Mouse (Mus musculus) layer of hippocampus, adult 18-20 months (tissue): Measurements from ENCODE around the gene Nckap1l. TPM values are rescaled to one million over a fixed set of nuclear protein-coding genes. Genes with fewer than 3 reads are reported as not detected.
A peak's percentile ranks its signal among the peaks of the same experiment; 100 is the strongest.
"Not testable (repeated sequence)": the region's sequence is repeated elsewhere in the genome, so short reads cannot be mapped to it uniquely, and the experiment has no call there.

Experiments used
- DNase-seq, 2 experiments: peaks; one replicate each; pipeline ENCODE4 v3.0.0; 2022; ENCODE audit warnings: low spot score in 2 of 2
- long read RNA-seq: library from polyadenylated mRNA; stranded (forward); transcript quantifications from one replicate; pipeline ENCODE4 v2.0.0, GENCODE M21; 2021
- total RNA-seq, 2 experiments: library from RNA; stranded (reverse); gene quantifications; 2 replicates each; pipeline ENCODE4 v1.2.3; 2021

Nckap1l gene
- total RNA-seq, result 1 to 10 TPM; 7.4 to 8.8 TPM
- long read RNA-seq, full-length matches to known transcripts, result 6 of 14 reads
- long read RNA-seq, partial matches to known transcripts, result 6 of 14 reads
- long read RNA-seq, other reads (novel, unspliced or antisense), result 2 of 14 reads

DNA sequence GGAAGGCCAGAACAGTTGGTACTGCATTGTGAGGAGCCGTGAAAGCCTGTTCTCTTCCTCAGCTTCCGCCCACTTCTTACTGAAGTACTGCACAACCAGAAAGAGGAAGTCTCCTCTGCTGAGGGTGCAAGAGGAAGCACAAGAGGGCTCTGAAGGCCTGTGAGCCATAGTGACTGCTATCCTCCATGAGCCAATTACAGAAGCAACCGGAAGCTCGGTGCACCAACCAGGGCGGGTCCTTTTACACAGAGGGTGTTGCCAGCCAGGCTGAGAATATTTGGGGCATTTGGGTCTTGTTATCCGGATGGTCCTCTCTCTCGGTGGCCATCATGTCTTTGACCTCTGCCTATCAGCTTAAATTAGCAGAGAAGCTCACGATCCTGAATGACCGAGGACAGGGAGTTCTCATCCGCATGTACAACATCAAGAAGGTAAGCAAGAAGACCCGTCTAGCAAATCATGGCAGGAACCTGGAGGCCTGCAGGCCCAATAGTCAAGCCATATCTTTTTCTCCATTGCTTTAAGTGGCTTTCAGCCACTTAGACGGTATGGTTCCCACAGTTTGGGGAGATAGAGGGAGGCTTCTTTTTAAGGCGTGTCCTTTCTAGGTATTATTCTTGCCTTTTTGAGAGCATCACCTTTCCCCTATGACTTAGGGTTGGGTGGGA lies at the start of gene Nckap1l:
Nckap1l (plus strand) TSS at position 244 of the 668 bp plus-strand sequence.
- DNase-seq, result peak; percentile 1 to 21

DNA sequence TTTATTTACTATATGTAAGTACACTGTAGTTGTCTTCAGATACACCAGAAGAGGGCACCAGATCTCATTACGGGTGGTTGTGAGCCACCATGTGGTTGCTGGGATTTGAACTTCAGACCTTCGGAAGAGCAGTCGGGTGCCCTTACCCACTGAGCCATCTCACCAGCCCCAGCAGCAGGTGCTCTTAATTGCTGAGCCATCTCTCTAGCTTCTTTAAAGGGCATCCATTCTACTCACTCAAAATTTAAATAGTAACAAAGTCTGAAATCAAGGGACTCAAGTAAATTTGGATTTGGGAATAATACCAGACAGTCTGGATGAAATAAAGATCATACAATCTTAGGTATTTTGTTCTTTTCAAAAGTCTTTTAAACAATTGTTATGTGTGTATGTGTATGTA lies 48.0 kb upstream of the Nckap1l start:
- not testable (repeated sequence) for DNase-seq

DNA sequence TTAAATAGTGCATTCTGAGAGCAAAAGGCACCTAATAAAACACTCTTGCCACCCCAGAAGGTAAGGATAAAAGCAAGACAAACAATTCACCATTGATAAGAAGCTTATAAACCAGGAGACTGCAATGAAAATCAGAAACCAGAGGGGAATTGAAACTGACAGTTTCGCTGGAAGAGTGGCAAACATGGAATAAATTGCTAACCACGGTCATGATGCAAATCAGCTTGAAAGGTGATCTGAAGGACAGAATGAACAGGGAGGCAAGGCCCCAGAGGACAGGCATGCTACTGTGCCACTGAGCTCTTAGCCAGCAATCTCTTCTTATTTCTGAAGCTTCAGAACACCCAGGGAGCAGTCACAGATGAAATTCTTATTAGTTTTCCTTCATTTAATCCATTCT lies 26.6 kb upstream of the Nckap1l start:
- no peak for DNase-seq

DNA sequence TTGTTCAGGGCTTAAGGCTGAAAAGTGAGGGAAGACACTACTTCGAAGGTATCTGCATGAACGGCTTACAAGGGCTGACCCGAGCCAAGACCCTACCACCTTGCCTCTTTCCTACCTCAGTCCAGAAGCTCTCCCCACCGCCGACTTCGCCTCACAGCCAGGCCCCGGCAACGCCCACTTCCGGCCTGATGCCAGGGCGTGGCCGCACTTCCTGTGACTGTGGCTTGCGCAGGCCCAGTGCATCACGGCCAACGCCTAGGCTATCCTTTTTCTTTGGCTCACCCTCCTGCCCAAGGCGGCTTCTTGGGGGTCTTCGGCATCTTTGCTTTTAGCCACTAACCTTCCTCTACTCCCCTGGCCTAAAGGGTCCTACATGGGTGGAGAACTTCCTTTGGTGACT lies 23.4 kb upstream of the Nckap1l start, which contains the start of gene Gtsf1:
Gtsf1 (minus strand) TSS at position 230 of the 400 bp plus-strand sequence.
- DNase-seq, result no peak

DNA sequence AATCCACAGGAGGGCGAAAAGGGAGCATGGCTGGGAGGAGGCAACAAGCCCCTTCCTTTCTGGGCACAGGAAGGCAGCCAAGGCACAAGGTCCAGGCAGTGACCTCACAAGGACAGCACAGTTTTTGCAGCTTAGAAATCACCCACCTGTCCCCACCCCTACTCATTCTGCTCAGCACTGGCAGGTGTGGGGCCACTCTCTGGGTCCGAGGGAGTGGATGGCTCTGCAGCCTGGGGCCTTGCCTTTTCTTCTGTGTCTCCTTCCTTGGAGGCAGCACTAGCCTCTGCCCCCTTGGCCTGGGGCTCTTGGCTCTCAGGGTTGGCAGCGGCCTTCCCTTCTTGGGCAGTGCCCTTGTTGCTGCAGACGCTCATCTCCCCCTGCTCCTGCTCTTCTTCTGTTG lies 7.6 kb upstream of the Nckap1l start:
- not testable (repeated sequence) for DNase-seq

DNA sequence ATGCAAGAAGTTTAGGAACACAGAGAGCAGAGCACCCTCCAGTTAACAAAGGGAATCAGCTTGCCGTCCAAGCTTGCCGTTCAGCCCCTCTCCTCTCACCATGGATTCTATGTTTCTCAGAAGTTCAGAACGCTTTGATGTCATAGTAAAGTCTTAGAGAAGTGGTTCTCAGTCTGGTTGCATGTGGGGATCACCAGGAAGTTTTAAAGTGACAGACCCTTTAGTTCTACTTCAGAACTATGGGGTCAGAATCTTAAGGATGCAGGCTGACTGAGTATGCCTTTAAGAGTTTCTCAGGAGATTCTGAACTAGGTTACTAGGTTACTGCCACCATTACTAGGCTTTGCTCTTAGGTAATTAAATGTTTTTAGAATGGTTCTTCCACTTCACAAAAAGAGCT lies 5.2 kb upstream of the Nckap1l start, which contains the start of gene Gtsf2:
Gtsf2 (minus strand) TSS at position 101 of the 400 bp plus-strand sequence.
- DNase-seq, result no peak

DNA sequence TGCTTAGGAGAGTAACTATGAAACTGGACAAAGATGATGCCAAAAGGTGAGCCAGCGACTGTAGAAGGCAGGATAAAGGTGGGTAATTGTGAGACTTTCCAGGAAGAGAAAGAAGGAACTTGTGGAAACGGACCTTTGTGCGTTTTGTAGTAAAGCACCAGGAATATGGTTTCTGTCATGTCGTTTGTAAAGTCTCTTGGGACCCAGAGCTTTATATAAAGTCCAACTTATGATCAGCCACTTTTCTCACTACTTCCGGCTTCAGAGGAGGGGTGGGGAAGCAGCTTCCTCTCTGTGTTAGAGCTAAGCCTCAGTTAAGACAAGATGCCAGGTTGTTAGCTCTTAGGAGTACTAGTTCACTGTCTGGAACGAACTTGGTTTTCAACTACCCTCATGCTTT lies 855 bp downstream of the Nckap1l start:
- no peak for DNase-seq

DNA sequence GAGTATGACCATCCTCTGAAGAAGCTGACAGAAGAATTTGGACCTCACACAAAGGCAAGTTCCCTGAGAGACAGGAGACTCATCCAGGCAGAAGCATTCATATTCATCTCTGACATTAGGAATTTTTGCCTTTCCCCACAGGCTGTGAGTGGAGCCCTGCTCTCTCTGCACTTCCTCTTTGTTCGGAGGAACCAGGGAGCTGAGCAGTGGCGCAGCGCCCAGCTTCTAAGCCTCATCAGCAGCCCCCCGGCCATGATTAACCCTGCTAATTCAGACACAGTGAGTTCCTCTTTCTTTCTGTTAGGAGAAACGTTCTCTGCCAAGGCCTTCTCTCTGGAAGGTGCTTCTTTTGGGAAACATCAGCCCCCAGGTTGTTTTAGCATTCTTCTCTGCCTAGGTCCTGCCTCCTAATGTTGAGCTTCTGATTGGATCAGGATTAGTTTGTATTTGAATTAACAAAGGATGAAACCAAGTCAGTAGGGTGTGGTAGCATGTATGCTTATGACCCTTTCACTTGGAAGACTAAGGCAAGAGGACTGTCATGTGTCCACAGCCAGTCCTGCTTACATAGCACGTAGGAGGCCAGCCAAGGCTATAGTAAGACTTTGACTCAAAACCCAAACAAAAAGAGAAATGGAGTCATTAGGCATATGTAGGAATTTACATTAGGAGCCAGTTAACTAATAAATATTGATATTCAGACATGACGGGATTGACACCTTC lies 9.1 kb downstream of the Nckap1l start:
- DNase-seq, result no peak

DNA sequence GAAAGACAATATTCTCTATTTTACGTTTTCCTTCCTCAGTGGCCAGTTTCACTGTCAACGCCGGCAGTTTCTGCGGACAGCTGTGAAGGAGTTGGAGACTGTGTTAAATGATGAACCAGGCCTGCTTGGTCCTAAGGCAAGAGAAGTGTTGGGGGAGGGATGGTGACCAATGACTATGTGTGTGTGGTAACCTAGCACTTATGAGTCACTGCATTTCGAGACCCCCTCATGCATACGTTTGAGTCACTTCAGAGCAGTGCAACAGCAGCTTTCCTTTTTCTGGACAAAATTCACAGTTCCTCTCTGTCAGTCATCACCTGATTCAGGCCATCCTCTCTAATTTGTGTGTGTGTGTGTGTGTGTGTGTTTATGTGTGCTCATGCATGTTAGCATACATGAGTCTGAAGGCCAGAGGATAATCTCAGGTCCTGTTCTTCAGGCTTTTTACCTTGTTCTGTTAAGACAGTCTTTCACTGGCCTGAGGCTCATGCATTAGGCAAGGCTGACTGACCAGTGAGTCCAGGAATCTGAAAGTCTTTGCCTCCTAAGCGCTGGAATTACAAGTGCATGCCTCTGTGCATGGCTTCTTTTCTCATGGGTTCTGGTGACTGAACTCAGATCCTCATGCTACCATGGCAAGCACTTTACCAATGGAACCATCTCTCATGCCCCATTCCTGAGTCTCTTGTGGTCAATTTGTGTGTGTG lies 18.0 kb downstream of the Nckap1l start:
- DNase-seq, result no peak

DNA sequence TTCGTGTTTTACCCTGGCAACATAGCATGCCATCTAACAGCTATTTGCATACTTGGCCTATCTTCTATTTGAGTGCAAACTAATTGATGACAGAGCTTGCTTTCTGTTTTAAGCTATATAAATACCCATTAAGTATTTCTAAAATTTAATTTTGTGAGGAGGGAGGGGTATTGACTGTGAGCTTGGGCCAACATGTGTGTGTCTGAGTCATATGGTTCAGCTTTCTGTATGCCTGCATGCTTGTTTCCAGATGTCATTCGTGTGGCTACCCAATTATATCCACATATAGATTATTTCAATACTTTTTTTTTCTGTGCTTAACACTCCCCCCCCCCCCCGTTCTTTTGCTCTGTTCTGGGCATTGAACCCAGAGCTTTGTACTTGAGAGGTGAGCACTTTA lies 18.7 kb downstream of the Nckap1l start:
- DNase-seq, result no peak

DNA sequence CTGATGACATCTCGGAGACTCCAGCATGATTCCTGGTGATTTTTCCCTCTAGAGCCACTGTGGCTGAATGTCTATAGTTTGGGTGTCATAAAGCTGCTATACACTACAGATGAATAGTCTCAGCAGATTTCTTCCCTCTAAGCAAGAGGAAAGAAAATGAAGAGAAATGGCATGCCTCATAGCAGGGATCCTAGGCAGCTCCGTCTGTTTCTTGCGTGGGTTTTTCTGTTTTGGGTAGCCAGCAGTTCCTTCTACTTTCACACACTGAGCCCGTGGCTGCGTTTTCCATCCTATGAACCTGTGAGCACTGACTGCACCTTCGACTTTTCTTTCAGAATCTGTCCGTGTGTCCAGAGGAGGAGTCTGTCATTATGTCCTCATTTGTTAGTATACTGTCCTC lies 19.6 kb downstream of the Nckap1l start:
- peak in 1 of 2 experiments; percentile 17 for DNase-seq

DNA sequence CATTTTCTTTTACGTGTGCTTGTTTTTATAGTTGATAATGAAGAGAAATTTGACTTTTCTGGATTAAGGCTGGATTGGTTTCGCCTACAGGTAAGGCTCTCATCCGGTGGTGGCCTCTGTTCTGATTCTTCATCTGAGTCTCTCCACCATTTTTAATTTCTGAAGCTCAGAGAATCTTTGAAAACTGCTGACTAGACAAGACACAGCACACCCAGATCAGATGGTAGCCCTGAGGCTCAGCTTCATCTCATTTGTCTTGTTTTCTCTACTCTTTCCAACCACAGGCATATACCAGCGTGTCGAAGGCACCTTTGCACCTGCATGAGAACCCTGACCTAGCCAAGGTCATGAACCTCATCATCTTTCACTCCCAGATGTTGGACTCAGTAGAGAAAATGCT lies 20.2 kb downstream of the Nckap1l start:
- DNase-seq, result no peak

DNA sequence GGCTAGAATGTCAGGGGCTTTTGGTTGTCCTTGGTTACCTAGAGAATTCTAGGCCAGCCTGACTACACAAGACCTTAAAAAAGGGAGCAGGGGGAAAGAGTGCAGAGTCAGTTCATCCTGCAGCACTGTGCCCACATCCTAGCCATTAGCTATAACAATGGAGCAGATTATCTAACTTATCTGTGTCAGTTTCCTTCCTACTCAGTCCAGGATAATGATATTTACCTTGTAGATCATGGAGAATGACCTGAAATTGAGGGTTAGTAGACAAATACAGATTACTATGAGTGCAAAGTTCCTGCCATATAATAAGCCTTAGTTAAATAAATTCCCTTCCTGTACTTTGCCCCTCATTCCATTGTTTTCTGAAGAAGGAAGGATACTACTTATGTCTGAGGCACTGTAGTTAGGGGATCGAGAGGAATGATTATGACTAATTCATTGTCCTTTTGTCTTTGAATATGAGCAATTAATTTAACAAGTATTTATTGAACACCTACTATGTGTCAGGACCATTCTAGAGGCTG lies 25.5 kb downstream of the Nckap1l start:
- no peak for DNase-seq

DNA sequence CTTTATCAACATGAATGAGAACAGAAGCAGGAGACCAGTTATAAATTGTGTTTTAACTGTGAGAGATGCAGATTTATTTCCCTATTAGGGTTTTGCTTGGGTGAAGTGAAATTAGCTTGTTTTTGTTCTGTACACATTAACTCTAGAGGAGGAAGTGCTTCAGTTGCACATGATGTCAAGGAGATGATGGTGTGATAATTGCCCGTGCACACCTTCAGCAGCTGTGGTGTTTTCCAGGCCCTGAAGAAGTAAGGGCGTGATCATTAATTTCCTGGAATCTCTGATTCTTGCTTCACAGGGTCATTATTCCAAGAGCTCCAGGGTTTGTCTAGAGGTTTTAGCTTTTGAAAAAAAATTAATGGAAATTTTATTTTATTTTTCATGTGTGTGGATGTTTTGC lies 26.5 kb downstream of the Nckap1l start:
- DNase-seq, result no peak

DNA sequence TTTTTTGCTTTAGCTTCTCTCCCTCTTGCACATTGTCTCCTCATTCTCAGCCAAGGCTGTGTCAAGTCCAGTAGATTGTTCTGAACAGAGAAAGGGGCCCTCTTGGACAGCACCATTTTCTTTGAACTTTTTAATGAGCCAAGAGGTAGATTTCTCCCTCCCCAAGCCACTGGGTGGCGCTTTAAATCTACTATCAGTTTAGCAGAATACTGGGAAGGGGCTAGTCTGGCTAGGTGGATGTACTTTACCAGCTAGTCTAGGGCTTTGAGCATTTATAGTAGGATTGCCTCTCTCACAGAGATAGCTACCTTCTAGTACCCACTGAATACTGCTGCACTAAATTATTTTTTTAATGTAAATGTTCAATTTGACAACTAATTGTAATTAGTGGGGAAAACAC lies 28.9 kb downstream of the Nckap1l start:
- peak in 1 of 2 experiments; percentile 64 for DNase-seq

DNA sequence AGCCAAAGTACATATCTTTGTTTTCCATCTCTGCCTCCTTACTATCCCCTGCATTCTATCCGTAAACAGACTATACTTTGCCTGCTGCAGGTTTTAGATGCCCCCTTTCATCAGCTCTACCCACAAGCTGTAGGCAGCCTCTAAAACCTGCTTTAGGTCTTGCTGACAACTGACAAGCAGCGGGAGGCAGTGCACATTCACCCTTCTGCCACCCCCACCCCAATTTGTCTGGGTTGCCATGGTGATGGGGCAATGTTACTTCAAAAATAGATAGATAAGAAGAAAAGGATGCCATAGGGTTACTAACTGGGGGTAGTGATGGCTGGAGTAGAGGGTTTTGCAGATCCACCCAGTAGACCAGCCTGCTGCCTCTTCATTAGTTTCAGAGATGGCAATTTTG lies 30.9 kb downstream of the Nckap1l start:
- DNase-seq, result no peak

DNA sequence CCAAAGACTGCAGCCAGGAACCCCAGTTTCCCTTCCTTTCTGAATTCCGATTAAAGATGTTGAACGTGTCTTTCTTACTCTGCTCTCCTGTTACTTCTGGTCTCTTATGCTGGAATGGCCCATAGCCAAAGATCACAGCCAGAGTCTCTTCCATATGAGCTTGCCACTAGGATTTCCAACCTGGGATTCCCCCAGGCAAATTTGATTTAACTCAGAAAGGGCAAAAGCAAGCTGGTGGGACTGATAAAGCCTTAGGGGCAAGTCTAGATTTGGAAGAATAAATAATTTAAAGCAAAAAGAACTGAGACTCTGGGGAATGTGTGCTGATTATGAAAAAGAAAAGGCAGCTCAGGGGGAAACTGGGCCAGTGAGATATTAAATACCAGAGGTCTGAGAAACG lies 31.5 kb downstream of the Nckap1l start:
- DNase-seq, result no peak

DNA sequence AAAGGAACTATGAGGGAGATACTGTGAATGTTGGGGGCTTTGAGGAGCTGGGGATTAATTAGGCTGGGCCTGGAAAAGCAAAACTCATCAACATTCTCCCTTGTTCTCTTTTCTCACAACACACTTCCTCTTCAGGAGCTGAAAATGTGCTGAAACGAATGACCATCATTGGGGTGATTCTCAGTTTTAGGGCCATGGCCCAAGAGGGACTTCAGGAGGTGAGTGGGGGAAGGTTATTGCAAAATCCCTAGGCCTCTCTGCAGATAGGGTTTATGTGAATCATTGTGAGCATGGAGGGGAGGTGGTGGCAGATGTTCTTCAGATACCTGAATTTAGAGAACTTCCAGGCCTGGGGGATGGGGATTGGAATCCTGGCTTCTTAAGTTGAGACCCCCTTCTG lies 33.1 kb downstream of the Nckap1l start:
- no peak for DNase-seq

DNA sequence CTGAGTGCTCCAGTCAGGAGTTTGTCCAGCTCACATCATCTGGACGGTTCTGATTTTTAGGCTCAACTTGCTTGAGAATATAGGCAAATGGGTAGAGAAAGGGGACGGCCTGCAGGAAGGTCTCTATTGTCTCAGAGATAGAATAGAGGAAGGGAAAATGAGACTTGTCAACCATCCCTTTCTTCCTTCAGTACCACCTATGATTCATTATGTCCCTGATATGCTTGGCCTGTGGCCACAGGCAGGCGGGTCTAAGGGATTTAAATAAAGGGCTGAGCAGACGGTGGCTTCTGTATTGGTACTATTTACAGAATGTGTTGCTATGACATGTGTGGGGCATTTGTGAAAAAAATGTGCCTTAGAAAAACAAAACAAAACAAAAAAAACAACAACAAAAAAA lies 34.7 kb downstream of the Nckap1l start:
- DNase-seq, result peak in 1 of 2 experiments; percentile 31

DNA sequence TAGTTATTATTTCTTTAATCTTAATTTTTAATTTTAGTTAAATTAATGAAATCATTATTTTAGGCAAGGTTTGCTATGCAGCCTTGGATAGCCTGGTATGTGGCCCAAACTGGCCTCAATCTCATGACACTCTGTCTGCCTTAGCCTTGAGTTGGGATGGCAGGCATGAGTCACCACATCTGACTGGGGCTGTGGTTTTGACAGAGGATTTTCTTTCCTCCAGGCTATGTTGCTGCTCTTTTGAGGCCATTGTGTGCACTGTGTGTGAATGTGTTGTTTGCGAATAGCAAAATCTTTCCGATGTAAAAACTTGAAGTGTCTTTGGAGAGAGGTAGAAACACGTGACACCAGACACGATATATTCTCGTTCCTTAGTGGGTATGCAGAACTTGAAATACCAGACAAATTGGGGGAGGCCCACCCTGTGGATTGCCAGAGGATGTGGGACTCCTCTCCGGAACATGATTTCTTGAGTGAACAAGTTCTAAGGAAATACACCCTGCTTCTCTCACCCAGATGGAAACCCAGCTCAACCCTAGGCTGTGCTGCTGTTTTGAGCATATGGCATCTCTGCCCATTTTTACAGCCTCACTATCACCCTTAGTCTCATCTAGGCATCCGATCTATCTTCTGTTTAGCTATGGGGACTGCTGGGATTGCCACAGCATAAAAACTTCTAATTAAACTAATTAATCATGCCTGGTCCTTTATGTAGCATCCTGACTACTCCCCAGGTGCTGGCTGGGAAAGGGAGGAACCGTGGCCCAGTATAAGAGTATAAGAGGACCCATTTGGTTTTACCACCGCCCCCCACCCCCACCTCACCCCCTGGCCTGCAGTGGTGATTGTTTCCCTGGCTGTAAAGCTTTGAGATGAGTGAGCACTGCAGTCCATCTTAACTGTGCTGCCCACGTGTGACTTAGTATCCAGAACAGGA lies 42.9 kb downstream of the Nckap1l start:
- no peak for DNase-seq
